Mouse (Mus musculus) hindbrain, embryonic 16.5 days (tissue): Measurements from ENCODE around the gene Fbxo11. TPM values are rescaled to one million over a fixed set of nuclear protein-coding genes. Genes with fewer than 3 reads are reported as not detected.
"Not testable (repeated sequence)": the region's sequence is repeated elsewhere in the genome, so short reads cannot be mapped to it uniquely, and the experiment has no call there.

Experiments
- ATAC-seq: fragments of 200-750 bp; cut with Nextera tagmentation; 2 replicates; pipeline ENCODE4 v1.8.0; 2017; ENCODE audit warnings: moderate TSS enrichment, moderate library complexity
- H3K27ac ChIP-seq: fragments of 300-500 bp; sonication (generic); 2 replicates; pipeline ENCODE4 v1.5.1; 2014; ENCODE audit warnings: low read depth, mild to moderate bottlenecking, control low read depth, low read length, moderate library complexity
- H3K27me3 ChIP-seq: fragments of 300-500 bp; sonication (generic); replicated peaks from 2 replicates; pipeline ENCODE4 v1.6.1; 2014; ENCODE audit warnings: low read length; ENCODE audit not compliant: control insufficient read depth, insufficient read depth
- H3K36me3 ChIP-seq: fragments of 300-500 bp; sonication (generic); 2 replicates; pipeline ENCODE4 v1.6.1; 2014; ENCODE audit warnings: mild to moderate bottlenecking, low read length, moderate library complexity, mixed read lengths; ENCODE audit not compliant: control insufficient read depth, insufficient read depth
- H3K4me1 ChIP-seq: fragments of 300-500 bp; sonication (generic); 2 replicates; pipeline ENCODE4 v1.6.1; 2014; ENCODE audit warnings: low read depth, low read length; ENCODE audit not compliant: control insufficient read depth, insufficient read depth
- H3K4me2 ChIP-seq: fragments of 300-500 bp; sonication (generic); 2 replicates; pipeline ENCODE4 v1.6.1; 2014; ENCODE audit warnings: mild to moderate bottlenecking, low read length, control low read depth, moderate library complexity
- H3K4me3 ChIP-seq: fragments of 300-500 bp; sonication (generic); 2 replicates; pipeline ENCODE4 v1.5.1; 2014; ENCODE audit warnings: mild to moderate bottlenecking, low read length, control low read depth, moderate library complexity
- H3K9ac ChIP-seq: fragments of 300-500 bp; sonication (generic); 2 replicates; pipeline ENCODE4 v1.6.1; 2014; ENCODE audit warnings: low read depth, mild to moderate bottlenecking, control low read depth, low read length, moderate library complexity
- H3K9me3 ChIP-seq: fragments of 300-500 bp; sonication (generic); 2 replicates; pipeline ENCODE4 v1.6.1; 2014; ENCODE audit warnings: mild to moderate bottlenecking, low read length, moderate library complexity; ENCODE audit not compliant: control insufficient read depth
- WGBS: fragments of 180-500 bp; shearing (Covaris S2); extraction: QIAGEN DNeasy Blood & Tissue Kit; methylation state at CpG from one replicate; pipeline ENCODE4 v1.1.7; 2014; 5-methylcytosine and 5-hydroxymethylcytosine counted together
- polyA plus RNA-seq: library from polyadenylated mRNA; unstranded; fragments of >200 nt; fragmentation: Nextera tagmentation; extraction: Ambion mirVana; gene quantifications from 2 replicates; pipeline ENCODE4 v1.2.1, GENCODE M21; 2015

Fbxo11 gene
- polyA plus RNA-seq, 1 experiment from 2014 or later = 21.3 TPM

DNA sequence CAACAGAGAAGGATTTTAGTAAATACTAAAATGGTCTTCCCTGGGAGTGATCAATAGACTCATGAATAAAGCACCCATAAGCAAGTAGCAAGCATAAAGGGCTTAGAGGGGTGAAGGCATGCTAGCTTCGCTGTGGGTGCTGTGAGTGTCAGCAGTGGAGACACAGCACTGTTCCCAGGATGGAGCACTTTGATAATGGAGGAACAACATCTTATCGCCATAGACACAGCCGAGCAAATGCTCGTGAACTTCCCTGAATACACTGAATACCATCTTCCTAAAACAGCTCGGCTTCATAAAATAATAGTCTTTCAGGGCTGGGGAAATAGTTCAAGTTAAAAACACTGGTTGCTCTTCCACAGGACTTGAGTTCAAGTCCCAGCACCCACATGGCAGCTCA lies 33.3 kb downstream of the Fbxo11 start:
- Histone ChIP-seq H3K4me2 (no peak overlapping the region), H3K9ac (no peak overlapping the region), H3K27ac (no peak overlapping the region), H3K4me1 (no peaks in the 10 kb centered on the region), H3K9me3 (no peaks in the 10 kb centered on the region), H3K4me3 (no peak overlapping the region), H3K36me3 (no peaks in the 10 kb centered on the region), H3K27me3 (no peaks in the 10 kb centered on the region)
- WGBS = 87% methylated on average over 5 of the region's 5 CpGs
- ATAC-seq = no peak

DNA sequence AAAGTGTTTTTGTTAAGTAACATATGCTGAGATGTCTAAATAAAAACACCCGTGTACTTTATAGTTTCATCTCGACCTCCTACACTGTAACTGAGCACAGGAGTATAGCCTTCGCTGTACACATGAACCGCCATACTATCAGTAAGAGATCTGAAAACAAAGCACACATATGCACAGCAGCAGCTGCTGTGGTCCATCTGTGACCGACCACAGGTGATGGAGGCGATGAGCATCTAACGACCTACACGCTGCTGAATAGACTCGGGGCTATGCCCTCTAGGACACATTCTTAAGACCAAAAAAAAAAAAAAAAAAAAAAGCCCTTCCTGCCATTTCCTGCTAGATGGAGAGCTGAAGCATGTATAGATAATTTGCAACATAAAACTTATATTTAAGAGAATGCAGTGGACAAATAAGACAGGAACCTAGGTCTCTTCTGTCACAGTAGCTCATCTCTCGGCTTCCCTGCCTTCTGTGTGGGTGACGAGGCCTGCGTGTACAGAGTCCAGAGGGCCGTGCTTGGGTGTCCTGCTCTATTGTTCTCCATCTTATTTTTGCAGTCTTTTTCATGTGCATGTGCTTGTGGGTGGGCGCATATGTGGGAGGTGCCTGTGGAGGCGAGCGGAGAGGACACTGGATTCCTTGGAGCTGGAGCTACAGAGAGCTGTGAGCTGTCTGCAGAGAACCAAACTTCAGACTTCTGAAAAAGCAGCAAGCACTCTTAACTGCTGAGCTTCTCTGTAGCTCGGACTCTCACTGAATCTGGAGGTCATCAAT lies 35.7 kb downstream of the Fbxo11 start:
- no peak overlapping the region for H3K27ac ChIP-seq
- no peak for ATAC-seq
- H3K27me3 ChIP-seq = no peaks in the 10 kb centered on the region
- WGBS = 78% methylated on average over 17 of the region's 17 CpGs
- H3K9ac ChIP-seq = no peak overlapping the region
- H3K4me2 ChIP-seq = no peak overlapping the region
- H3K9me3 ChIP-seq = no peaks in the 10 kb centered on the region
- no peaks in the 10 kb centered on the region for H3K36me3 ChIP-seq
- 0 out of 2 replicates have a peak, but pooled peaks cover 2% of the 10 kb centered on the region for H3K4me1 ChIP-seq
- H3K4me3 ChIP-seq = no peak overlapping the region

GRCm38 (mm10) chr17:88025227-88025626 lies 39.9 kb downstream of the Fbxo11 start:
- Histone ChIP-seq H3K4me1 (peaks cover 2% of the 10 kb centered on the region; the same call in 1 of the 2 replicates), H3K27ac (no peak overlapping the region), H3K9ac (no peak overlapping the region), H3K36me3 (no peaks in the 10 kb centered on the region), H3K27me3 (no peaks in the 10 kb centered on the region), H3K4me3 (no peak overlapping the region), H3K4me2 (no peak overlapping the region), H3K9me3 (no peaks in the 10 kb centered on the region)
- ATAC-seq = peak; percentile 15; the same call in 1 of the 2 replicates
- 38% methylated on average over 4 of the region's 4 CpGs for WGBS

DNA sequence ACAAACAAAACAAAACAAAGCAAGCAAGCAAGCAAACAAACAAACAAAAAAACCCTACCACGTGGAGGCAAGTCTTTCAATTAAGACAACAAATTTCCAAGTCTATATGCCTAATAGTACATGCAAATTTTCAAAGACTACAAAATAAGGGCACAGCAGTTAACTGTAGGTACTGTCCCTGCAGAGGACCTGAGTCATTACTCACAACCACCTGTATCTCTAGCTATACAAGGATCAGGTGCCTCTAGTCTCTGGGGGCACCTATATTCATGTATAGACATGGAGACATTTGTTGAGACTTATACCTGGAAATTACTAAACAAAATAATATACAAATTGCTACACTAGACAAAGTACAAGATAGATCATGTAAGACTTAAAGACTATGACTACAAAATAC lies 41.2 kb downstream of the Fbxo11 start:
- peaks cover 7% of the 10 kb centered on the region for H3K4me1 ChIP-seq
- WGBS = 97% methylated on average over 1 of the region's 1 CpGs
- no peaks in the 10 kb centered on the region for H3K27me3 ChIP-seq
- no peak overlapping the region for H3K27ac ChIP-seq
- no peak overlapping the region for H3K4me2 ChIP-seq
- H3K4me3 ChIP-seq = no peak overlapping the region
- ATAC-seq = no peak
- H3K9me3 ChIP-seq = no peaks in the 10 kb centered on the region
- H3K9ac ChIP-seq = no peak overlapping the region
- no peaks in the 10 kb centered on the region for H3K36me3 ChIP-seq

DNA sequence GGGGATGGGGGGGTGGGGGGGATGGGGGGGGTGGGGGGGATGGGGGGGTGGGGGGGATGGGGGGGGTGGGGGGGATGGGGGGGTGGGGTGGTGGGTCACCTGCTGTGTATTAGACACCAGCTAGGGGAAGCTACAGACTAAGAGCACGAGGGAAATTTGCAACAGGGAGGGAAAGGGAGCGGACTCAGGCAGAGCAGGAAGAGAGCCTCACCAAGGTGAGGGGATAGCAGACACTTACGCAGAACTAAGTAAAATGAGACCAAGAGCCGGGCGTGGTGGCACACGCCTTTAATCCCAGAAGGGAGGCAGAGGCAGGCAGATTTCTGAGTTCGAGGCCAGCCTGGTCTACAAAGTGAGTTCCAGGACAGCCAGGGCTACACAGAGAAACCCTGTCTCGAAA lies 49.1 kb downstream of the Fbxo11 start:
- H3K4me2 ChIP-seq, ATAC-seq, H3K27ac ChIP-seq, H3K4me1 ChIP-seq, H3K27me3 ChIP-seq, H3K4me3 ChIP-seq, H3K9ac ChIP-seq, H3K9me3 ChIP-seq: not testable (repeated sequence)
- H3K36me3 ChIP-seq = peaks cover 14% of the 10 kb centered on the region
- WGBS = 93% methylated on average over 8 of the region's 8 CpGs

- ATAC-seq = no peak
- Histone ChIP-seq H3K9me3 (no peaks in the 10 kb centered on the region), H3K4me1 (peaks cover 4% of the 10 kb centered on the region; the same call in 1 of the 2 replicates), H3K9ac (no peak overlapping the region), H3K27ac (no peak overlapping the region), H3K36me3 (peaks cover 19% of the 10 kb centered on the region), H3K27me3 (no peaks in the 10 kb centered on the region), H3K4me2 (no peak overlapping the region), H3K4me3 (no peak overlapping the region)
- 80% methylated on average over 1 of the region's 1 CpGs for WGBS
Observed at GRCm38 (mm10) chr17:88014456-88014855, 50.6 kb downstream of the Fbxo11 start.

- 76% methylated on average over 8 of the region's 8 CpGs for WGBS
Observed at GRCm38 (mm10) chr17:88006956-88007355, 58.1 kb downstream of the Fbxo11 start.

GRCm38 (mm10) chr17:88004892-88005291 lies 60.2 kb downstream of the Fbxo11 start:
- Histone ChIP-seq H3K4me3 (no peak overlapping the region), H3K36me3 (peaks cover 33% of the 10 kb centered on the region)
- ATAC-seq = no peak

More at GRCm38 (mm10) chr17:88006956-88007355, 58.1 kb downstream of the Fbxo11 start:
- Histone ChIP-seq H3K36me3 (peaks cover 28% of the 10 kb centered on the region), H3K9ac (no peak overlapping the region), H3K27me3 (no peaks in the 10 kb centered on the region), H3K27ac (no peak overlapping the region), H3K4me3 (no peak overlapping the region), H3K4me1 (no peaks in the 10 kb centered on the region), H3K4me2 (no peak overlapping the region), H3K9me3 (no peaks in the 10 kb centered on the region)
- peak; percentile 45; the same call in 1 of the 2 replicates for ATAC-seq

DNA sequence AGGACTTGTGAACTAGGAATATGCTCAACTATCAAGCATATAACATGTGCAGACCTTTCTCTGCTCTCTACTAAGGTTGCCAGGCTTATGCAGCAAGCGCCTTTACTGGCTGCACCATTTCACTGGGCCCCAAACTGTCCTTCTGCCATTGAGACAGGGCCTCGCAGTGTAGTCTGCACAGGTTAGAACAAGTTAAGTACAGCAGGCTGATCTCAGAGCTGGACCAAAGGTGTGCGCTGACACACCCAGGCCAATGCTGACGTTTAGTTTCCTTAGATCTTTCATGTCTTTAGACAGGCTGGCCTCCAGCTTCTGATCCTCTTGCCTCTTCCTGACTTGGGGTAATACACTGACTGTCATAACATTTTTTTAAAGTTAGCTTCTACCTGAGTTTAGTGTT lies 67.3 kb downstream of the Fbxo11 start:
- H3K4me2 ChIP-seq = no peak overlapping the region
- 93% methylated on average over 4 of the region's 4 CpGs for WGBS
- H3K36me3 ChIP-seq = peaks cover 43% of the 10 kb centered on the region
- H3K27ac ChIP-seq = no peak overlapping the region
- no peak overlapping the region for H3K4me3 ChIP-seq
- no peak for ATAC-seq
- H3K27me3 ChIP-seq = no peaks in the 10 kb centered on the region
- no peaks in the 10 kb centered on the region for H3K9me3 ChIP-seq
- no peak overlapping the region for H3K9ac ChIP-seq
- H3K4me1 ChIP-seq = no peaks in the 10 kb centered on the region

More at GRCm38 (mm10) chr17:88004892-88005291, 60.2 kb downstream of the Fbxo11 start:
- H3K27ac ChIP-seq = no peak overlapping the region
- no peaks in the 10 kb centered on the region for H3K27me3 ChIP-seq
- H3K9me3 ChIP-seq = no peaks in the 10 kb centered on the region
- no peaks in the 10 kb centered on the region for H3K4me1 ChIP-seq
- no peak overlapping the region for H3K4me2 ChIP-seq
- 92% methylated on average over 1 of the region's 1 CpGs for WGBS
- H3K9ac ChIP-seq = no peak overlapping the region
